Mouse (Mus musculus) embryonic facial prominence, embryonic 15.5 days (tissue): ENCODE data around the gene Edar. TPM values are rescaled to one million over a fixed set of nuclear protein-coding genes. Genes with fewer than 3 reads are reported as not detected.

Source experiments
- ATAC-seq: fragments of 200-750 bp; cut with Nextera tagmentation; 2 replicates; pipeline ENCODE4 v1.8.0; 2017; ENCODE audit warnings: low read depth, moderate TSS enrichment; ENCODE audit not compliant: insufficient number of reproducible peaks, low FRiP score, low TSS enrichment
- H3K27ac ChIP-seq: fragments of 300-500 bp; sonication (generic); replicated peaks from 2 replicates; pipeline ENCODE4 v1.5.1; 2015; ENCODE audit warnings: mild to moderate bottlenecking, inconsistent platforms
- H3K27me3 ChIP-seq: fragments of 300-500 bp; sonication (generic); 2 replicates; pipeline ENCODE4 v1.6.1; 2015; ENCODE audit warnings: inconsistent platforms
- H3K36me3 ChIP-seq: fragments of 300-500 bp; sonication (generic); 2 replicates; pipeline ENCODE4 v1.6.1; 2015; ENCODE audit warnings: mild to moderate bottlenecking, inconsistent platforms
- H3K4me1 ChIP-seq: fragments of 300-500 bp; sonication (generic); 2 replicates; pipeline ENCODE4 v1.6.1; 2015; ENCODE audit warnings: inconsistent platforms
- H3K4me2 ChIP-seq: fragments of 300-500 bp; sonication (generic); replicated peaks from 2 replicates; pipeline ENCODE4 v1.6.1; 2015; ENCODE audit warnings: mild to moderate bottlenecking, inconsistent platforms
- H3K4me3 ChIP-seq: fragments of 300-500 bp; sonication (generic); replicated peaks from 2 replicates; pipeline ENCODE4 v1.5.1; 2015; ENCODE audit warnings: mild to moderate bottlenecking, inconsistent platforms
- H3K9ac ChIP-seq: fragments of 300-500 bp; sonication (generic); 2 replicates; pipeline ENCODE4 v1.6.1; 2015; ENCODE audit warnings: inconsistent platforms
- H3K9me3 ChIP-seq: fragments of 300-500 bp; sonication (generic); replicated peaks from 2 replicates; pipeline ENCODE4 v1.6.1; 2016; ENCODE audit warnings: inconsistent platforms
- WGBS: fragments of 180-500 bp; shearing (Covaris S2); methylation state at CpG from one replicate; pipeline ENCODE4 v1.1.7; 2015; 5-methylcytosine and 5-hydroxymethylcytosine counted together
- polyA plus RNA-seq: library from polyadenylated mRNA; unstranded; fragments of >200 nt; fragmentation: Nextera tagmentation; extraction: Ambion mirVana; gene quantifications from 2 replicates; pipeline ENCODE4 v1.2.1, GENCODE M21; 2015

The Edar gene
- polyA plus RNA-seq, 1 experiment from 2014 or later, result 3.0 TPM

GRCm38 (mm10) chr10:58600983-58601382, 74.5 kb downstream of the Edar start:
- H3K27me3 ChIP-seq, result no peaks in the 10 kb centered on the region
- no peaks in the 10 kb centered on the region for H3K36me3 ChIP-seq
- no peaks in the 10 kb centered on the region for H3K9me3 ChIP-seq
- WGBS, result 23% methylated on average over 5 of the region's 5 CpGs
- no peak overlapping the region for H3K9ac ChIP-seq
- H3K4me3 ChIP-seq, result no peak overlapping the region
- H3K4me1 ChIP-seq, result peaks cover 5% of the 10 kb centered on the region; the same call in 1 of the 2 replicates
- H3K4me2 ChIP-seq, result no peak overlapping the region
- H3K27ac ChIP-seq, result no peak overlapping the region
- no peak for ATAC-seq

GRCm38 (mm10) chr10:58600151-58600550, 75.3 kb downstream of the Edar start:
- Histone ChIP-seq H3K4me3 (no peak overlapping the region), H3K9ac (no peak overlapping the region), H3K36me3 (no peaks in the 10 kb centered on the region), H3K27me3 (no peaks in the 10 kb centered on the region), H3K4me1 (peaks cover 5% of the 10 kb centered on the region; the same call in 1 of the 2 replicates), H3K4me2 (no peak overlapping the region), H3K9me3 (no peaks in the 10 kb centered on the region), H3K27ac (no peak overlapping the region)
- no peak for ATAC-seq
- WGBS, result 90% methylated on average over 5 of the region's 5 CpGs

GRCm38 (mm10) chr10:58595821-58596220, 79.6 kb downstream of the Edar start:
- H3K9ac ChIP-seq, result no peak overlapping the region
- H3K4me2 ChIP-seq, result no peak overlapping the region
- 59% methylated on average over 5 of the region's 5 CpGs for WGBS
- H3K27ac ChIP-seq, result no peak overlapping the region
- H3K4me1 ChIP-seq, result no peaks in the 10 kb centered on the region
- no peak for ATAC-seq
- no peaks in the 10 kb centered on the region for H3K27me3 ChIP-seq
- no peaks in the 10 kb centered on the region for H3K36me3 ChIP-seq
- H3K4me3 ChIP-seq, result no peak overlapping the region
- no peaks in the 10 kb centered on the region for H3K9me3 ChIP-seq

- Histone ChIP-seq H3K9me3 (no peaks in the 10 kb centered on the region), H3K27ac (no peak overlapping the region), H3K36me3 (no peaks in the 10 kb centered on the region), H3K4me1 (no peaks in the 10 kb centered on the region), H3K9ac (no peak overlapping the region), H3K27me3 (no peaks in the 10 kb centered on the region), H3K4me2 (no peak overlapping the region), H3K4me3 (no peak overlapping the region)
- ATAC-seq, result no peak
- WGBS, result 81% methylated on average over 3 of the region's 3 CpGs
Observed at GRCm38 (mm10) chr10:58595197-58595596, 80.3 kb downstream of the Edar start.

GRCm38 (mm10) chr10:58594486-58594885, 81.0 kb downstream of the Edar start:
- Histone ChIP-seq H3K27ac (no peak overlapping the region), H3K4me1 (no peaks in the 10 kb centered on the region), H3K27me3 (no peaks in the 10 kb centered on the region), H3K4me2 (no peak overlapping the region), H3K9ac (no peak overlapping the region), H3K36me3 (no peaks in the 10 kb centered on the region), H3K9me3 (no peaks in the 10 kb centered on the region), H3K4me3 (no peak overlapping the region)
- WGBS, result 85% methylated on average over 3 of the region's 3 CpGs
- ATAC-seq, result no peak

- H3K27ac ChIP-seq, result no peak overlapping the region
- H3K9me3 ChIP-seq, result no peaks in the 10 kb centered on the region
- H3K4me1 ChIP-seq, result no peaks in the 10 kb centered on the region
- H3K4me2 ChIP-seq, result no peak overlapping the region
- H3K27me3 ChIP-seq, result no peaks in the 10 kb centered on the region
- ATAC-seq, result no peak
- H3K9ac ChIP-seq, result no peak overlapping the region
- H3K36me3 ChIP-seq, result no peaks in the 10 kb centered on the region
- WGBS, result 52% methylated on average over 5 of the region's 5 CpGs
- no peak overlapping the region for H3K4me3 ChIP-seq
Observed at GRCm38 (mm10) chr10:58585427-58586223, 89.8 kb downstream of the Edar start.

GRCm38 (mm10) chr10:58560521-58560920, 114.9 kb downstream of the Edar start:
- no peak for ATAC-seq
- H3K9ac ChIP-seq, result no peak overlapping the region
- H3K27ac ChIP-seq, result no peak overlapping the region
- H3K36me3 ChIP-seq, result no peaks in the 10 kb centered on the region
- WGBS, result 84% methylated on average over 6 of the region's 6 CpGs
- no peak overlapping the region for H3K4me2 ChIP-seq
- no peaks in the 10 kb centered on the region for H3K9me3 ChIP-seq
- no peak overlapping the region for H3K4me3 ChIP-seq
- no peaks in the 10 kb centered on the region for H3K27me3 ChIP-seq
- no peaks in the 10 kb centered on the region for H3K4me1 ChIP-seq

- Histone ChIP-seq H3K36me3 (no peaks in the 10 kb centered on the region), H3K4me3 (no peak overlapping the region), H3K9ac (no peak overlapping the region), H3K27me3 (no peaks in the 10 kb centered on the region), H3K4me1 (no peaks in the 10 kb centered on the region), H3K9me3 (no peaks in the 10 kb centered on the region), H3K4me2 (no peak overlapping the region), H3K27ac (no peak overlapping the region)
- WGBS, result 21% methylated on average over 3 of the region's 3 CpGs
- ATAC-seq, result no peak
Observed at GRCm38 (mm10) chr10:58559901-58560300, 115.6 kb downstream of the Edar start.

GRCm38 (mm10) chr10:58559098-58559497, 116.4 kb downstream of the Edar start:
- no peaks in the 10 kb centered on the region for H3K27me3 ChIP-seq
- no peak overlapping the region for H3K4me2 ChIP-seq
- no peaks in the 10 kb centered on the region for H3K4me1 ChIP-seq
- no peaks in the 10 kb centered on the region for H3K9me3 ChIP-seq
- no peak overlapping the region for H3K27ac ChIP-seq
- H3K4me3 ChIP-seq, result no peak overlapping the region
- 26% methylated on average over 7 of the region's 7 CpGs for WGBS
- H3K9ac ChIP-seq, result no peak overlapping the region
- ATAC-seq, result no peak
- H3K36me3 ChIP-seq, result no peaks in the 10 kb centered on the region

- H3K9me3 ChIP-seq, result no peaks in the 10 kb centered on the region
- no peak overlapping the region for H3K27ac ChIP-seq
- 76% methylated on average over 8 of the region's 8 CpGs for WGBS
- H3K36me3 ChIP-seq, result no peaks in the 10 kb centered on the region
- H3K4me2 ChIP-seq, result no peak overlapping the region
- ATAC-seq, result no peak
- no peaks in the 10 kb centered on the region for H3K4me1 ChIP-seq
- no peak overlapping the region for H3K4me3 ChIP-seq
- H3K9ac ChIP-seq, result no peak overlapping the region
- H3K27me3 ChIP-seq, result no peaks in the 10 kb centered on the region
Observed at GRCm38 (mm10) chr10:58554693-58555387, 120.6 kb downstream of the Edar start.
